13 mouse cellular contexts compared by ENCODE assay signal in the genomic region with DNA sequence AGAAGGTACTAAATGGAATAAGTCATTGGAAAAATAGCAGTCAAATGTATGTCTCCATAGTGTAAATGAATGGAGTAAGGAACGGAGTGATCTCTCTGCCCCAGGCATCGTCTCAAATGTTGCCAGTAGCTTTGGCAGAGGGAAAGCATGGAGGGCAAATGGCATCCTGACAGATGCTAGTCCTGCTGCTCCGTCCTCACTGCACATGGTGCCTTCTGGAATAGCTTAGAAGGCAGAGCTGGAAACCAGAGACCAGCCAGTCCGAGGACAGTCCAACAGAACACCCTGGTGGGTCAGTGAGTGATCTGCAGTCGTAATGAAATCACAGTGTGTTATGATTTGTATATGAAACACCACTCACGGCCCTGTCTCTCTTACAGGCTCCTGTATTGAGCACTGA. TPM values are rescaled to one million over a fixed set of nuclear protein-coding genes. Genes with fewer than 3 reads are reported as not detected.
DNase-seq lines count a peak whose midpoint lies in the region; ATAC-seq and TF ChIP-seq lines count a peak whose summit lies in the region.
"Had no signal": no experiment of that assay in that cellular context is flagged by ENCODE, and none has a peak within 500 bp of the region (broad histone marks: within the 10 kb centered on the region; RNA-seq: fewer than 3 reads in every experiment).

No protein-coding gene starts in this region.

- 66% methylated on average over 6 of the region's 6 CpGs for WGBS in heart, postnatal 0 days
- WGBS in embryonic facial prominence, embryonic 12.5 days = 52% methylated on average over 6 of the region's 6 CpGs

- TF ChIP-seq CTCF in heart, postnatal 0 days (IDR thresholded peaks at IDR 0.05; ENCODE audit: low read depth) = peak; percentile 35

- no peak for TF ChIP-seq EP300 in heart, postnatal 0 days (IDR thresholded peaks at IDR 0.05; ENCODE audit: low read depth)

- ATAC-seq in heart, postnatal 0 days (ENCODE audit: insufficient read depth, low read depth) = no peak
- 0 out of 2 replicates have a peak, but pooled peaks have one; percentile 26 for ATAC-seq in embryonic facial prominence, embryonic 12.5 days (ENCODE audit: insufficient number of reproducible peaks, insufficient read depth, low FRiP score, low TSS enrichment)

- H3K4me2 ChIP-seq in heart, postnatal 0 days (ENCODE audit: low read depth, low read length) = no peak overlapping the region
- H3K4me2 ChIP-seq in embryonic facial prominence, embryonic 12.5 days (replicated peaks) = no peak overlapping the region
- H3K4me2 ChIP-seq: liver, embryonic 13.5 days had no signal

- intact Hi-C loops in heart, postnatal 14 days (cut with DNase I) = loop anchor here (2.0 to 5.0 kb wide), 3 partner anchors 62 to 318 kb away; no protein-coding TSS in a partner anchor
- intact Hi-C loops in left cerebral cortex, postnatal 4 days (cut with DNase I) = loop anchor here (10.0 kb wide), 1 partner anchor 315 kb away; no protein-coding TSS in a partner anchor
- intact Hi-C loops in left cerebral cortex, postnatal 36 days (cut with DNase I) = no loop called here

- no peak overlapping the region for H3K4me3 ChIP-seq in heart, postnatal 0 days (ENCODE audit: low read depth, low read length)
- H3K4me3 ChIP-seq in embryonic facial prominence, embryonic 12.5 days = no peak overlapping the region
- H3K4me3 ChIP-seq: left cerebral cortex, adult 2 months; liver, embryonic 13.5 days had no signal

- no peak overlapping the region for H3K27ac ChIP-seq in heart, postnatal 0 days (ENCODE audit: low read depth)
- 0 out of 2 replicates have a peak overlapping the region, but pooled peaks have one; percentile 24 for H3K27ac ChIP-seq in embryonic facial prominence, embryonic 12.5 days
- H3K27ac ChIP-seq: left cerebral cortex, adult 2 months; liver, embryonic 13.5 days had no signal

- no peak overlapping the region for H3K9ac ChIP-seq in heart, postnatal 0 days (replicated peaks; ENCODE audit: low read depth, low read length)
- H3K9ac ChIP-seq in embryonic facial prominence, embryonic 12.5 days = no peak overlapping the region
- H3K9ac ChIP-seq: liver, embryonic 13.5 days had no signal

- DNase-seq in heart, postnatal 0 days (ENCODE audit: low spot score) = no peak
- DNase-seq in heart, postnatal 14 days = no peak
- peak; percentile 62 for DNase-seq in left cerebral cortex, postnatal 4 days
- DNase-seq in left cerebral cortex, postnatal 36 days (ENCODE audit: low spot score in 2 of 2) = no peak
- DNase-seq in embryo, embryonic 10.5 days (ENCODE audit: low spot score) = peak; percentile 24
- no peak for DNase-seq in right cerebral cortex, adult 18-20 months
- DNase-seq: cerebellum, postnatal 36 days; heart, adult 18-20 months; liver, embryonic 13.5 days; spleen, adult 18-20 months had no signal

- peaks cover 75% of the 10 kb centered on the region for H3K27me3 ChIP-seq in heart, postnatal 0 days (ENCODE audit: control insufficient read depth, insufficient read depth, low read length)
- peaks cover 61% of the 10 kb centered on the region for H3K27me3 ChIP-seq in embryonic facial prominence, embryonic 12.5 days
- H3K27me3 ChIP-seq: CH12.LX had no signal

- H3K36me3 ChIP-seq in heart, postnatal 0 days (replicated peaks; ENCODE audit: control insufficient read depth, insufficient read depth, low read length) = no peaks in the 10 kb centered on the region
- H3K36me3 ChIP-seq in embryonic facial prominence, embryonic 12.5 days = no peaks in the 10 kb centered on the region
- H3K36me3 ChIP-seq: liver, embryonic 13.5 days had no signal

- no peaks in the 10 kb centered on the region for H3K4me1 ChIP-seq in heart, postnatal 0 days (ENCODE audit: control insufficient read depth, insufficient read depth)
- no peaks in the 10 kb centered on the region for H3K4me1 ChIP-seq in embryonic facial prominence, embryonic 12.5 days

- H3K9me3 ChIP-seq in heart, postnatal 0 days (replicated peaks; ENCODE audit: control insufficient read depth, low read length) = no peaks in the 10 kb centered on the region
- no peaks in the 10 kb centered on the region for H3K9me3 ChIP-seq in embryonic facial prominence, embryonic 12.5 days
- H3K9me3 ChIP-seq: liver, embryonic 13.5 days had no signal

RNA-seq across cellular contexts. Expression of a gene that starts 1.3 kb away (rescaled TPM):
- 687 and 726 TPM in 2 replicates for total RNA-seq in heart, postnatal 0 days (2014; rRNA removed; ENCODE audit: low replicate concordance)
- polyA plus RNA-seq in heart, postnatal 0 days (2015; fragmentation: Nextera tagmentation; extraction: Ambion mirVana) = 190 and 200 TPM in 2 replicates
- 100 to 1,000 TPM; 138 to 163 TPM for total RNA-seq in heart, postnatal 14 days (2021)
- 10 to 100 TPM; 46.2 to 52.1 TPM for total RNA-seq in left cerebral cortex, postnatal 4 days (2021)
- 10 to 100 TPM; 33.8 to 39.3 TPM for total RNA-seq in left cerebral cortex, postnatal 36 days (2021)
- polyA plus RNA-seq in embryonic facial prominence, embryonic 12.5 days (2016; fragmentation: Nextera tagmentation; extraction: Ambion mirVana) = 584 and 638 TPM in 2 replicates

Comparison
In these comparisons a context has a peak if more than half of its experiments do, and no peak if none do; other contexts are left out.
1. DNase-seq: peak in left cerebral cortex, postnatal 4 days (single experiment) and embryo, embryonic 10.5 days (single experiment); none in heart, postnatal 0 days (single experiment), heart, postnatal 14 days (0 of 2), left cerebral cortex, postnatal 36 days (0 of 2) and right cerebral cortex, adult 18-20 months (single experiment).